Mouse (Mus musculus): ENCODE measurements around the gene Il18. TPM values are rescaled to one million over a fixed set of nuclear protein-coding genes. Genes with fewer than 3 reads are reported as not detected.
A peak's percentile ranks its signal among the peaks of the same experiment; 100 is the strongest.

Gene Il18
- polyA plus RNA-seq, 1 experiment: 2.2 TPM

- H3K27ac ChIP-seq (ENCODE audit: insufficient read depth, low read depth, low read length): no peak overlapping the region; the same call in 1 of the 2 replicates
- H3K27me3 ChIP-seq (replicated peaks; ENCODE audit: control insufficient read depth, insufficient read depth, low read length): no peaks in the 10 kb centered on the region
- WGBS: 53% methylated on average over 4 of the region's 4 CpGs
- H3K4me3 ChIP-seq (ENCODE audit: insufficient read depth, low read depth, low read length): no peak overlapping the region
- H3K36me3 ChIP-seq (ENCODE audit: control insufficient read depth, insufficient read depth, low read length): no peaks in the 10 kb centered on the region
- DNase-seq: peak; percentile 61
- TF ChIP-seq POLR2A (IDR thresholded peaks at IDR 0.05; ENCODE audit: low read depth, low read length): no peak
- H3K4me1 ChIP-seq (ENCODE audit: control insufficient read depth, insufficient read depth, low read length): peaks cover 5% of the 10 kb centered on the region; the same call in 1 of the 2 replicates
These were observed 5.7 kb upstream of the Il18 start for GRCm38 (mm10) chr9:50548936-50549335.

DNA sequence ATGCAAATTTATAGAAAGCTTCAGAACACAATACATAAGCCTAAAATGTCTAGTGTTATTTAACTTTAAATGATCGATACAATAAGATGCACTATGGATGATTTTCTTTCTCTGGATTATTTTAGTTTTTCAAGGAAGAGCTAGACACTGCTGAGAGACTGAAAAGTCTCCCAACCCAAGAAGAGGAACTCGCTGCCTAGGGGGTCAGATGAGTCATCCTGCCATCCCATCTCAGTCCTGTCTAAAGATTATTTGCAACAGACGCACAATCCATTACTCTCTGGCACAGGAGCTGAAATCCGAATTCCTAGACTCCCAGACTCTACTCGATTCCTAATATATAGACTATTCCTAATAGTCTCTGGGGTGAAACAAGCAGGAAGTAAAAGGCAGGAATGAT is 2.4 kb upstream of the Il18 start:
- Histone ChIP-seq H3K36me3 (ENCODE audit: control insufficient read depth, insufficient read depth, low read length) (no peaks in the 10 kb centered on the region), H3K4me1 (ENCODE audit: control insufficient read depth, insufficient read depth, low read length) (peaks cover 7% of the 10 kb centered on the region; the same call in 1 of the 2 replicates), H3K27me3 (replicated peaks; ENCODE audit: control insufficient read depth, insufficient read depth, low read length) (no peaks in the 10 kb centered on the region), H3K4me3 (ENCODE audit: insufficient read depth, low read depth, low read length) (no peak overlapping the region), H3K27ac (ENCODE audit: insufficient read depth, low read depth, low read length) (no peak overlapping the region)
- WGBS: 67% methylated on average over 5 of the region's 5 CpGs
- DNase-seq: no peak
- no peak for TF ChIP-seq CTCF (conservative IDR thresholded peaks at IDR 0.05; ENCODE audit: insufficient read depth, insufficient read length, low read depth, low read length)

DNA sequence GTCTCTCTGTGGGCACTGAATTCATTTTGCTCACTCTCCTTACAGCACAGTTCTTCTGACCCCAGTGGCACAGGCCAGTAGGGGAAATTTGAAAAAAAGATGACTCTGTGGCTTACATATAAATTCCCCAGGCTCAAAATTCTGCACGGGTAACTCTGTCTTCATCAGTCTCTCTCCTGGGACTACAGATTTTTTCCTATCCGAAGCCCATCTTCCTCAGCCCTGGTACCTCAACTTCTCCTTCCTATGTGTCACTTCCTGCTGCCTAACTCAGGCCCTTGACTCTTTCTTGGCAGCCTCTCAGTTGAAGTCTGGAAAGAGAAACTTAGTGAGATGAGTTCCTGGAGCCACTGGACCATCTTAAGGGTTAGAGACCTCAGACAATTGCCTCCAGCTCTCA is 1.1 kb upstream of the Il18 start:
- DNase-seq: no peak
- Histone ChIP-seq H3K27ac (ENCODE audit: insufficient read depth, low read depth, low read length) (no peak overlapping the region), H3K4me3 (ENCODE audit: insufficient read depth, low read depth, low read length) (no peak overlapping the region), H3K27me3 (replicated peaks; ENCODE audit: control insufficient read depth, insufficient read depth, low read length) (no peaks in the 10 kb centered on the region), H3K4me1 (ENCODE audit: control insufficient read depth, insufficient read depth, low read length) (peaks cover 7% of the 10 kb centered on the region; the same call in 1 of the 2 replicates), H3K36me3 (ENCODE audit: control insufficient read depth, insufficient read depth, low read length) (no peaks in the 10 kb centered on the region)
- no peak for TF ChIP-seq CTCF (conservative IDR thresholded peaks at IDR 0.05; ENCODE audit: insufficient read depth, insufficient read length, low read depth, low read length)
- no peak for TF ChIP-seq POLR2A (IDR thresholded peaks at IDR 0.05; ENCODE audit: low read depth, low read length)
- WGBS: 67% methylated on average over 2 of the region's 2 CpGs

- peak within 1 kb of the TSS; percentile 32 for H3K4me3 ChIP-seq (ENCODE audit: insufficient read depth, low read depth, low read length)
- TF ChIP-seq CTCF (conservative IDR thresholded peaks at IDR 0.05; ENCODE audit: insufficient read depth, insufficient read length, low read depth, low read length) (no peak), POLR2A (IDR thresholded peaks at IDR 0.05; ENCODE audit: low read depth, low read length) (no peak)
- H3K27ac ChIP-seq (ENCODE audit: insufficient read depth, low read depth, low read length): peak within 1 kb of the TSS; percentile 85
These were observed 443 bp downstream of the Il18 start, which contains the start of gene Bco2 for GRCm38 (mm10) chr9:50555094-50555446. Gene Bco2 (minus strand): TSS chr9:50555181.

GRCm38 (mm10) chr9:50561145-50561917 is 6.7 kb downstream of the Il18 start, which contains the start of gene Tex12:
Gene Tex12 (minus strand): TSS chr9:50561325.
- WGBS: 90% methylated on average over 38 of the region's 38 CpGs
- H3K36me3 ChIP-seq (ENCODE audit: control insufficient read depth, insufficient read depth, low read length): no peaks in the 10 kb centered on the region
- no peaks in the 10 kb centered on the region for H3K4me1 ChIP-seq (ENCODE audit: control insufficient read depth, insufficient read depth, low read length)
- DNase-seq: peak; percentile 40
- H3K27me3 ChIP-seq (replicated peaks; ENCODE audit: control insufficient read depth, insufficient read depth, low read length): no peaks in the 10 kb centered on the region
- no peak within 1 kb of the TSS for H3K4me3 ChIP-seq (ENCODE audit: insufficient read depth, low read depth, low read length)
- no peak for TF ChIP-seq POLR2A (IDR thresholded peaks at IDR 0.05; ENCODE audit: low read depth, low read length)
- TF ChIP-seq CTCF (conservative IDR thresholded peaks at IDR 0.05; ENCODE audit: insufficient read depth, insufficient read length, low read depth, low read length): no peak
- no peak within 1 kb of the TSS for H3K27ac ChIP-seq (ENCODE audit: insufficient read depth, low read depth, low read length)

More at GRCm38 (mm10) chr9:50555094-50555446, 443 bp downstream of the Il18 start, which contains the start of gene Bco2:
- 26% methylated on average over 2 of the region's 2 CpGs for WGBS
- Histone ChIP-seq H3K27me3 (replicated peaks; ENCODE audit: control insufficient read depth, insufficient read depth, low read length) (no peaks in the 10 kb centered on the region), H3K36me3 (ENCODE audit: control insufficient read depth, insufficient read depth, low read length) (no peaks in the 10 kb centered on the region), H3K4me1 (ENCODE audit: control insufficient read depth, insufficient read depth, low read length) (peaks cover 7% of the 10 kb centered on the region; the same call in 1 of the 2 replicates)
- peak; percentile 85 for DNase-seq

- 64% methylated on average over 2 of the region's 2 CpGs for WGBS
- Histone ChIP-seq H3K4me3 (ENCODE audit: insufficient read depth, low read depth, low read length) (no peak overlapping the region), H3K27ac (ENCODE audit: insufficient read depth, low read depth, low read length) (no peak overlapping the region), H3K27me3 (replicated peaks; ENCODE audit: control insufficient read depth, insufficient read depth, low read length) (no peaks in the 10 kb centered on the region), H3K4me1 (ENCODE audit: control insufficient read depth, insufficient read depth, low read length) (no peaks in the 10 kb centered on the region), H3K36me3 (ENCODE audit: control insufficient read depth, insufficient read depth, low read length) (no peaks in the 10 kb centered on the region)
- TF ChIP-seq CTCF (conservative IDR thresholded peaks at IDR 0.05; ENCODE audit: insufficient read depth, insufficient read length, low read depth, low read length) (no peak), POLR2A (IDR thresholded peaks at IDR 0.05; ENCODE audit: low read depth, low read length) (no peak)
- no peak for DNase-seq
These were observed 7.3 kb downstream of the Il18 start for GRCm38 (mm10) chr9:50561918-50562360.

GRCm38 (mm10) chr9:50565173-50565572 is 10.5 kb downstream of the Il18 start:
- H3K4me1 ChIP-seq (ENCODE audit: control insufficient read depth, insufficient read depth, low read length): no peaks in the 10 kb centered on the region
- no peak overlapping the region for H3K27ac ChIP-seq (ENCODE audit: insufficient read depth, low read depth, low read length)
- no peaks in the 10 kb centered on the region for H3K27me3 ChIP-seq (replicated peaks; ENCODE audit: control insufficient read depth, insufficient read depth, low read length)
- TF ChIP-seq CTCF (conservative IDR thresholded peaks at IDR 0.05; ENCODE audit: insufficient read depth, insufficient read length, low read depth, low read length) (no peak), POLR2A (IDR thresholded peaks at IDR 0.05; ENCODE audit: low read depth, low read length) (no peak)
- no peak for DNase-seq
- 79% methylated on average over 7 of the region's 7 CpGs for WGBS
- H3K36me3 ChIP-seq (ENCODE audit: control insufficient read depth, insufficient read depth, low read length): no peaks in the 10 kb centered on the region
- no peak overlapping the region for H3K4me3 ChIP-seq (ENCODE audit: insufficient read depth, low read depth, low read length)

All from kidney, adult 2 months (tissue).